Mouse (Mus musculus) cerebellum, adult (tissue): Measurements from ENCODE around the gene Trpm2.
"Not testable (repeated sequence)": the region's sequence is repeated elsewhere in the genome, so short reads cannot be mapped to it uniquely, and the experiment has no call there.

Experiments used
- ATAC-seq: cut with Nextera tagmentation; 2 replicates; pipeline ENCODE4 v1.9.2; 2017; ENCODE audit warnings: mild to moderate bottlenecking, moderate library complexity, mixed read lengths; ENCODE audit not compliant: insufficient number of reproducible peaks, low FRiP score, low TSS enrichment

Trpm2 gene

DNA sequence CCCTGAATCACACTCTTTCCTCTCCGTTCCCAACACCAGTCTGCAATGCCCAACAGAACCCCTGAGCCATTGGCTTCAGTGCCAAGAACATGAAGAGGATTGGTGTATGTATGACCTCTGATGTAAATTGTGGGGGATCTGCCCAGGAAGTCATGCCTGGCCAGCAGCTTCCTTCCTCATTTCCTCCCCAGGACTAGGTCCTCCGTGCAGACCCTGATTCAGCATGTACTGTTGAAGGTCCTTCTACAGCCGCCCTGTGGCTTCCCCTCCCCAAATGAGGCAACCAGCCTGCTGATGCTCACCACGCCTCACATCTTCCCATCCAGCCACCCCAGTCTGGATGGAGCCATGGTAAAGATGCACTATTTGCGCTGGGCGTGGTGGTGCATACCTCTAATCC, at the start of gene Trpm2:
Gene Trpm2, minus strand, starts transcription at position 83 of the 400 bp plus-strand sequence.
- ATAC-seq = no peak

DNA sequence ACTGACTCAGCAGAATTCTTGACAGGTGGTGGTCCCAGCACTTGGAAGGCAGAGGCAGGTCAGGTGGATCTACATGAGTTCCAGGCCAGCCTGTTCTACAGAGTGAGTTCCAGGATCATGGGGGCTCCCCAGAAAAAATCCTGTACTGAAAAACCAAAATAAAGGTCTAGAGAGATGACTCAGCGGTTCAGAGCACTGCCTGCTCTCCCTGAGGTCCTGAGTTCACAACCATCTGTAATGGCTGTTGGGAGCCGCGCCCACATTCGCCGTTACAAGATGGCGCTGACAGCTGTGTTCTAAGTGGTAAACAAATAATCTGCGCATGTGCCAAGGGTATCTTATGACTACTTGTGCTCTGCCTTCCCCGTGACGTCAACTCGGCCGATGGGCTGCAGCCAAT, 49.6 kb upstream of the Trpm2 start:
- ATAC-seq = not testable (repeated sequence)

DNA sequence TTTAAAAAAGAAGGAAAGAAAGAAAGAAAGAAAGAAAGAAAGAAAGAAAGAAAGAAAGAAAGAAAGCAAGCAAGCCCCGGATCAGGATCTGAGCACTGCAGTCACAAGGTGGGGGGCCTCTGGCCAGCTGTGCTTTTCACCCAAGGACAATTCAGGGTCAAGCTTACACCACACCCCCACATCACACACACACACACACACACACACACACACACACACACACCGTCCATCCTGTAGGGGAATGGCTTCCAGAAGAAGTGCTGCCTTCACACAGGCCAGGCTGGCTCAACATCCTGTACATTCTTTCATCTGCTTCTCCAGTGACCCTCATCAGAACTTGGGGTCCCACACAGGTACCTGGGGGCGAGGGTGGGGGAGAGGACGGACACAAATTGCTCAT, 48.9 kb upstream of the Trpm2 start:
- ATAC-seq = no peak

GRCm38 (mm10) chr10:78018797-78019203, 48.4 kb upstream of the Trpm2 start:
- peak; percentile 61; the same call in 1 of the 2 replicates for ATAC-seq

- ATAC-seq = no peak
Observed at GRCm38 (mm10) chr10:78016366-78016765, 46.0 kb upstream of the Trpm2 start.

GRCm38 (mm10) chr10:78015489-78015888, 45.1 kb upstream of the Trpm2 start:
- no peak for ATAC-seq

DNA sequence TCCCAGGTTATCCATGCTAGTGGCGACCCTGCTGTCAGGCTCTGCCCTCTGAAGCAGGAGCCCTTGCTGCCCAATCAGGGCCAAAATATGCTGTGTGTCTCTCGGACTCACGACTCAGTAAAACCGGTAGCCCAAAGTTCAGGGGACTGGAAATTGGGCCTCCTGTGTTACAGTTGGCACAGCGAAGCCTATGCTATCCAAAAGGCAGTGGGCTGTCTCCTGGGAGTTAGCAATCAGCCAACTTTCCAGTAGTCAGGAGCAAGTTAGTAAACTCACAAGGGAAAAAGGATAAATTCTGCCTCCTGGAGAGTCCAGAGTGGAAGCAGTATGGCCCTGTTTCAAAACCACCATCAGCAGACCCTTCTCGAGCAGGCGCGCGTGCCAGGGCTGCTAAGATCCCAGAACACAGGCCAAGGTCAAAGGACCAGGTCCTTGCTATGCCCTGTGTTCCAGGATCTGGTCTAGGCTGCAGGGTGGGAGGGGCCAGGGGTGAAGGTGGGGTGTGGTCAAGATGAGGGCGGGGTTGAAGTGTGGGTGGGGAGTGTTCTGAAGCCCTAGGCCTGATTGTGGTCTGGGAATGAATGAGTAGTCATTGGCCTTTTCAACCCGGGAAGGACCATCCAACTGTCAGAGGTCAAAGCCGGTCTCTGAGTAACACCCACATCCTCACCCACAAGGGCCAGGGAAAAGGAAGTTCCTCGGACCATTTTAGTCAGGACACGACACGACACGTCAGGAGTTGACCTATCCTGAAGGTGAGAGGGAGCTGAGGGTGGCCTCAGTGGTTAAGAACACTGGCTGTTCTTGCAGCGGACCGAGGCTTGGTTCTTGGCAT, 42.5 kb upstream of the Trpm2 start:
- ATAC-seq = no peak

DNA sequence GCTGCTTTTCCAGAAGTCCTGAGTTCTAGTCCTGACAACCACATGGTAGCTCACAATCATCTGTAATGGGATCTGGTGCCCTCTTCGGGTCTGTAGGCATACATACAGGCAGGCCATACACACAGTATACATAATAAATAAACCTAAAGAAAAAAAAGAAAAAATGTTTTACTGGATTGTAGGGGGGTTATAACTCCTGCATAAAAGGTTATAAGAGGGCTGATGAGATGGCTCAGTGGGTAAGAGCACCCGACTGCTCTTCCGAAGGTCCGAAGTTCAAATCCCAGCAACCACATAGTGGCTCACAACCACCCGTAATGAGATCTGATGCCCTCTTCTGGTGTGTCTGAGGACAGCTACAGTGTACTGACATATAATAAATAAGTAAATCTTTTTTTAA, 40.8 kb upstream of the Trpm2 start:
- ATAC-seq = not testable (repeated sequence)

- no peak for ATAC-seq
Observed at GRCm38 (mm10) chr10:78010335-78010734, 40.0 kb upstream of the Trpm2 start.

DNA sequence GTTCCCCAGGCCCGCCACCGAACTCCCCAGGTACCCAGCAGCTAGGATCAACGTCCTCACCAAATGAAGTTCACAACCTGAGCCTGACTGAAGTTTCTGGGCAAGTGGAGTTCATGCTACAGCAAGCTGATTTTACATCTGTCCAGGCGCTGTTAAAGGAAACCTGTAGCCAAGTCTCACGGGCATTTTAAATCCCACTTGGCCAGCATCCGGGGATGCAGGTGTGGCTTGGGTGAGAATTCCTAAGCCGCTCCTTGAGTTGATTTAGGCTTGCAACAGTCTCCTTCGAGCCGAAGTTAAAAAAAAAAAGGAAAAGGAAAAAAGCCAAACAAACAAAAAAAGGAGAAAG, 39.6 kb upstream of the Trpm2 start, which contains the start of gene Pfkl:
Gene Pfkl, minus strand, starts transcription at position 139 of the 349 bp plus-strand sequence.
- no peak for ATAC-seq

DNA sequence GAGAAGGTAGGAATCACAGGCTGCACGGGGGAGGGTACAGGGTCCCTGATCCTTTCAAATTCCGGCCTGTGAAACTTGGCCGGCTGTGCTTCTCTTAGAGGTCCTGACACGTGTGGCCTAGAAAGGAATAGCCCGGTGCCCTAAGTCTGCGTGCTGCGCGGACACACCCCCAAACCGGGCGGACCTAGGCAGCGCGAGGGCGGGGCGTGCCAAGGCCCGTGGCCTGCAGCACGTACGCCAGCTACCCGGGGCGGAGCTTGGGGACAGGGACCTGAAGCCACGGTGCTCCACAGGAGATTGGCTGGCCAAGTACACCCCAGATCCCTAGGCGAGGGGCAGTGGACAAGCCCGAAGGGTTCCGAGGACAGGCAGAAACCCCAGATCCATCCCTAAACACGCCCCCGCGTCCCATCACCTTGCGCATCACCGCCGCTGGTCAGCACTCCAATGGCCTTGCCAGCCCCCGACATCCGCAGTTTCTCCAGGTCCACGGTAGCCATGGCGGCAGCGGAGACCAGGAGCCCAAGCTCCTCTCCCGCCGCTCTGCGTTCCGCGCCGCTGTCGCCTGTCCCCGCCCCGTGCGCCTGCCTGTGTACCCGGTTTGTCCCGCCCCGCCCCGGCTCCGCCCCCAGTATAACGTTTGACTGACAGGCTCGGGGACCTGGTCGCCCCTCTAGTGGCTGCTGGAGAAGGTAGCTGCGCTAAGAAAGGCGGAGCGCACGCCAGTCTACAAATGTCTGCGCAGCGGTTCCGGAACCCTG, 39.0 kb upstream of the Trpm2 start:
- peak; percentile 95 for ATAC-seq

DNA sequence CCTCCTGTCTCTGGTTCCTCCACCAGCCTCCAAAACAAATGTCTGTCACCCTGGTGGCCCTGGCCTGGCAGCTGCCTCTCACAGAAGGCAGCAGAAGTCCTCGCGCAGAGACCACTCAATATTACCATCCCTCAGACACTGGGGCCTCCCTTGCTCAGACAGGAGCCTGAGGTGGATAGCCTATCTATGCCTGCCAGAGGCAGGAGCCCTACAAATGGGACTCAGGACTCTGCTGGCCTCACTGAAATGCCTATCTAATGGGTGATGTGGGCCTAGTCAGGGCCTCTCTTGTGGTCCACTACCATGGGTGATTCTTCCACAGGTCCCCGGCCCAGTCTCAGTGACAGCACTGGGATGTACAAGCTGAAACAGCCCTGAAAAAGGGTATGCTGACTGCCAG, 37.8 kb upstream of the Trpm2 start:
- no peak for ATAC-seq

DNA sequence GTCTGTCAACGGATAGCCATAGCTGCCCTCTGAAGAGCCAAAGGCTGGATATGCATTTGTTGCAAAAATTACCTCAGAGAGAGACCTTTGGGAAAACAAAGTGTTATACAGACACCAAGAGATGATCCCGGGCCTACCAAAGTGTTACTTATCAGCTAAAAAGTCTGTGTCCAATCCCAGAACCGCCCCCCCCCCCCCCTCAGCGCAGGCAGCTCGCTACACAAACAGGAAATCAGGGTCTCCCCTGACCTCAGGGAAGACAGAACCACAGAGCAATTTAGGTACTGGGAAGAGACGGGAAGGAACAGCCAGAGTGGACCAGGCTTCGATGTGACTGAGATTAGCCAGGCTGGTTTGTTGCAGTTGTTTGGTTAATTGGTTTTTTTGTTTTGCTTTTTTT, 36.8 kb upstream of the Trpm2 start:
- ATAC-seq = no peak

DNA sequence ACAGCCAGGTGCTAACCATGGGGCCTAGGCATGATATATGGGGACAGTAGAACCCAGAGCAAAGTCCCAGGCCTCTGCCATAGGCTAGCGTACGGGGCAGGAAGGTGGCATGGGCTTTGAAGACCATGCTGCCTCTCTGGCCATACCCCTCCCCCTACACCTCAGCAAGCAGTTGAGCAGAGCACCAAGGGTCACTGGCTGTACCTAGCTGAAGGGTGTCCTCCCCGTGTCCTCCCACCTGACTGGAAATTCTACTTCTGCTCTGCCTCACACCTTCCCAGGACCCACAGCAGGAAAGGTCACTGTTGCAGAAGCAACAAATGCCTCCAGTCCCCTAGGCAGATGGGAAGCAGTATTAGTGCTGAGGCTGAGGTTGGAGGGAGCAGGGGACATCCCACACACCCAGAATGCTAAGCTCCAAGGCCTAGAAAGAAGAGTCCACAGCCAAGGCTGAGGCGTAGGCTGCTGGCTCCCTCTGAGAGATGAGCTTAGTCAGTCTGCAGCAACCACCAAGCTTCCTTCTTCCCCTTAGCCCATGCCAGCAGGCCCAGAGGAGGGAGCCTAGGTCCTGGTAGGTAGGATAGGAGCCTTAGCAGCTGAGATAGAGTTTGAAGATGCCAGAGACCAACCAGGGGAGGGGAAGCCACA, 35.6 kb upstream of the Trpm2 start:
- no peak for ATAC-seq

DNA sequence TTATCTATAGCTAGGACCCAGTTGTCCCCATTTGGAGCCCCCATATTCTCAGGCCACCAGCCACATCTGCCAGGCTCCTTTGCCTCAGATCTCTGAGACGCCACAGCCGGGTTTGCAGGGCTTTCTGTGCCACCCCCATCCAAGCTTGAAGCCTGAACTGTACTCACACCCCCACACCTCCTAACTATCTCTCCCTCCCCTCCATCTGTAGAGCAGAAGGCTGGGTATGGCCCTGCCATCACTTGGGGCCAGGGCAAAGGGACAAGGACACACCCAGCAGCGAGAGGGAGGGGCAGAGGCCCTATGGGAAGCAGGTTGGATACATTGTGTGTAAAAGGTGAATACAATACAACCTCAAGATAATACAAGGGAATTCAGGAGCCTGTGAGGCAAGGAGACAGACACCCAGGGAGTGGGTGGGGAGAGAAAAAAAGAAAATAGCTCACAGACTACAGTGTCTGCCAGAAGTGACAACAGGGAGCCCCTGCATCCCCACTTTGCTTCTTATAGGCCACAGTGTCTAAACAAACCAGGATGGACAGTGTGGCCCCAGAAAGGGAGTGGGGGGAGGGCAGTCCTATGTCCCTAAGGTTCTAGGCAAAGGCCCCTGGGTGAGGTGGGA, 34.2 kb upstream of the Trpm2 start:
- ATAC-seq = no peak

- no peak for ATAC-seq
Observed at GRCm38 (mm10) chr10:78002316-78002715, 32.0 kb upstream of the Trpm2 start.

- no peak for ATAC-seq
Observed at GRCm38 (mm10) chr10:78001796-78002195, 31.4 kb upstream of the Trpm2 start.

DNA sequence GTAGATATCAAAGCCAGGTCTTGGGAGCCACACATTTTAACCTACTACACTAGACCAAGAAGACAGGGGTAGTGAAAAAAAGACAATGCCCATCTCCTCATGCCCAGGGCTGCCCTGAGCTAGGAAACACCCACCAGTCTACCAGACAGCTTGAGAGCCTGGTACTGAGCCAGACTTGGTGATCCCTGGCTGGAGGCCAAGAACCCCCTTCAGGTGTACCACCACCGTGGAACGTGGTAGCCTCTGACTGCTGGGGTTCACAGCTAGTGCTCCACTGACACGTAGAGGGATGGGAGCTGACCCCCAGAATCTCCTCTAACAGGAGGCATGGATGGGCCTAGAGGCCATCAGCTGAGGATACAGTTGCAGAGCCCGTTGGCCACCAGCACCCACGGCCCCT, 29.8 kb upstream of the Trpm2 start:
- ATAC-seq = no peak

DNA sequence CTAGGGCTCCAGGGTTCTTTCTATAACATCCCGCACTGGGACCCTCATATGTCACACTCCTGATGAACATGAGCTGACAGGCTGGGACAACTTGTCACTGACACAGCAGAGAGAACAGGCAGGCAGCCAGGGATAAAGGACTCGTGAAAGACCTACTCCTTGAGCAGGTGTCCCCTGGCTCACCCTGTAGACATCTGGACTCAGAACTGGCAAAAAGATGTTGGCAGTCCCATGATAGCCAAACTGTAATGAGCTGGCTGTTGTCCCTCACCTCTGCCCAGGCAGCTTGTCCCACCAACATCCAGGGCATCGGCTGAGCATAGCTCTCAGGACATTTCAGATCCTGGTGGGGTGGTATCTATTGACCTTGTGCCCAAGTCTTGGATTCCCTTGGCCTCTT, 25.3 kb upstream of the Trpm2 start:
- no peak for ATAC-seq

- ATAC-seq = no peak
Observed at GRCm38 (mm10) chr10:77985775-77986174, 15.4 kb upstream of the Trpm2 start.

GRCm38 (mm10) chr10:77984660-77985059, 14.3 kb upstream of the Trpm2 start:
- ATAC-seq = peak; percentile 73
